Mouse (Mus musculus) MEL (cell line): ENCODE data around the gene Tmem132d. TPM values are rescaled to one million over a fixed set of nuclear protein-coding genes. Genes with fewer than 3 reads are reported as not detected.

ENCODE experiments used
- DNase-seq: peaks from one replicate; pipeline ENCODE4 v3.0.0; 2011; ENCODE audit warnings: low read depth, low spot score
- H3K27ac ChIP-seq: 2 replicates; pipeline ENCODE4 v1.5.1; 2012; ENCODE audit warnings: low read depth, mild to moderate bottlenecking, control low read depth, low read length, moderate library complexity; ENCODE audit not compliant: control insufficient read depth
- H3K27me3 ChIP-seq, 2 experiments: fragments of 150-350 bp in 1 of 2; sonication (generic) in 1 of 2; 2 replicates each; pipeline ENCODE4 v1.6.1; 2012; ENCODE audit warnings: low read length in 2 of 2, mild to moderate bottlenecking in 2 of 2, improper control_type of control experiment in 1 of 2, moderate library complexity in 1 of 2; ENCODE audit not compliant: insufficient read depth in 2 of 2, control insufficient read depth in 1 of 2
- H3K36me3 ChIP-seq, 2 experiments: 2 replicates each; pipeline ENCODE4 v1.6.1; 2012 to 2014; ENCODE audit warnings: low read length in 2 of 2, improper control_type of control experiment in 1 of 2, inconsistent platforms in 1 of 2, mild to moderate bottlenecking in 1 of 2; ENCODE audit not compliant: insufficient read depth in 2 of 2, control insufficient read depth in 1 of 2
- H3K4me1 ChIP-seq, 2 experiments: fragments of 150-350 bp in 1 of 2; sonication (generic) in 1 of 2; 2 replicates each; pipeline ENCODE4 v1.6.1; 2012; ENCODE audit warnings: low read length in 2 of 2, improper control_type of control experiment in 1 of 2, mild to moderate bottlenecking in 1 of 2; ENCODE audit not compliant: insufficient read depth in 2 of 2, control insufficient read depth in 1 of 2
- H3K4me3 ChIP-seq, 2 experiments: fragments of 150-350 bp in 1 of 2; sonication (generic) in 1 of 2; 2 replicates each; pipeline ENCODE4 v1.5.1; 2012; ENCODE audit warnings: low read depth in 2 of 2, low read length in 2 of 2, mild to moderate bottlenecking in 2 of 2, moderate library complexity in 2 of 2, control low read depth in 1 of 2, improper control_type of control experiment in 1 of 2; ENCODE audit not compliant: control insufficient read depth in 1 of 2, insufficient read depth in 1 of 2
- H3K79me2 ChIP-seq: 2 replicates; pipeline ENCODE4 v1.6.1; 2012; ENCODE audit warnings: mild to moderate bottlenecking, low read length, moderate library complexity; ENCODE audit not compliant: control insufficient read depth, poor library complexity, insufficient read depth
- H3K9ac ChIP-seq: 2 replicates; pipeline ENCODE4 v1.6.1; 2012; ENCODE audit warnings: low read depth, mild to moderate bottlenecking, control low read depth, low read length, moderate library complexity; ENCODE audit not compliant: control insufficient read depth, poor library complexity, severe bottlenecking
- H3K9me3 ChIP-seq: fragments of 150-350 bp; sonication (generic); replicated peaks from 2 replicates; pipeline ENCODE4 v1.6.1; 2012; ENCODE audit warnings: mild to moderate bottlenecking, low read length, improper control_type of control experiment, moderate library complexity; ENCODE audit not compliant: insufficient read depth
- CHD1 ChIP-seq: IDR thresholded peaks from 2 replicates; pipeline ENCODE4 v1.6.1; 2012; ENCODE audit warnings: low read depth, mild to moderate bottlenecking, inconsistent platforms, low read length, improper control_type of control experiment
- CHD2 ChIP-seq: IDR thresholded peaks from 2 replicates; pipeline ENCODE4 v1.6.1; 2011; ENCODE audit warnings: low read length, improper control_type of control experiment
- CTCF ChIP-seq, 3 experiments: IDR thresholded peaks in 2 of 3; conservative IDR thresholded peaks in 1 of 3; 2 replicates each; pipeline ENCODE4 v1.5.1; 2011 to 2012; ENCODE audit warnings: low read length in 3 of 3, low read depth in 2 of 3, mild to moderate bottlenecking in 2 of 3, improper control_type of control experiment in 1 of 3, inconsistent platforms in 1 of 3, mixed read lengths in 1 of 3, moderate library complexity in 1 of 3; ENCODE audit not compliant: control insufficient read depth in 1 of 3, insufficient read depth in 1 of 3, poor library complexity in 1 of 3, severe bottlenecking in 1 of 3
- ELF1 ChIP-seq: IDR thresholded peaks from 2 replicates; pipeline ENCODE4 v1.6.1; 2014; ENCODE audit warnings: low read depth, mild to moderate bottlenecking, inconsistent platforms, low read length, improper control_type of control experiment, moderate library complexity
- EP300 ChIP-seq, 2 experiments: IDR thresholded peaks; 2 replicates each; pipeline ENCODE4 v1.6.1; 2011; ENCODE audit warnings: improper control_type of control experiment in 2 of 2, low read length in 2 of 2, low read depth in 1 of 2, mild to moderate bottlenecking in 1 of 2
- GABPA ChIP-seq: IDR thresholded peaks from 2 replicates; pipeline ENCODE4 v1.6.1; 2012; ENCODE audit warnings: low read depth, mild to moderate bottlenecking, inconsistent platforms, low read length, improper control_type of control experiment, moderate library complexity
- GATA1 ChIP-seq: IDR thresholded peaks from 2 replicates; pipeline ENCODE4 v1.6.1; 2011; ENCODE audit warnings: low read depth, low read length, improper control_type of control experiment
- KAT2A ChIP-seq: conservative IDR thresholded peaks from 2 replicates; pipeline ENCODE4 v1.6.1; 2012; ENCODE audit warnings: low read depth, low read length, improper control_type of control experiment, inconsistent platforms
- MAZ ChIP-seq: IDR thresholded peaks from 2 replicates; pipeline ENCODE4 v1.6.1; 2012; ENCODE audit warnings: low read depth, mild to moderate bottlenecking, inconsistent platforms, low read length, improper control_type of control experiment
- MYB ChIP-seq: IDR thresholded peaks from 2 replicates; pipeline ENCODE4 v1.6.1; 2011; ENCODE audit warnings: mild to moderate bottlenecking, low read depth, low read length, improper control_type of control experiment
- MYC ChIP-seq: IDR thresholded peaks from 2 replicates; pipeline ENCODE4 v1.6.1; 2011; ENCODE audit warnings: low read depth, mild to moderate bottlenecking, low read length, improper control_type of control experiment, moderate library complexity
- NELFE ChIP-seq: IDR thresholded peaks from 2 replicates; pipeline ENCODE4 v1.6.1; 2011; ENCODE audit warnings: low read depth, low read length, improper control_type of control experiment
- NRF1 ChIP-seq: IDR thresholded peaks from 2 replicates; pipeline ENCODE4 v1.6.1; 2014; ENCODE audit warnings: low read depth, mild to moderate bottlenecking, inconsistent platforms, low read length, improper control_type of control experiment, moderate library complexity; ENCODE audit not compliant: poor library complexity, insufficient read depth, severe bottlenecking
- POLR2AphosphoS2 ChIP-seq: IDR thresholded peaks from 2 replicates; pipeline ENCODE4 v1.6.1; 2011; ENCODE audit warnings: low read length, improper control_type of control experiment
- POLR2AphosphoS5 ChIP-seq: IDR thresholded peaks from 2 replicates; pipeline ENCODE4 v1.6.1; 2012; ENCODE audit warnings: low read depth, borderline replicate concordance, mild to moderate bottlenecking, inconsistent platforms, low read length, moderate library complexity, mixed read lengths
- RAD21 ChIP-seq: IDR thresholded peaks from 2 replicates; pipeline ENCODE4 v1.6.1; 2011; ENCODE audit warnings: mild to moderate bottlenecking, low read depth, low read length, improper control_type of control experiment
- RCOR1 ChIP-seq: IDR thresholded peaks from 2 replicates; pipeline ENCODE4 v1.6.1; 2012; ENCODE audit warnings: low read depth, mild to moderate bottlenecking, inconsistent platforms, low read length, improper control_type of control experiment
- SIN3A ChIP-seq: IDR thresholded peaks from 2 replicates; pipeline ENCODE4 v1.6.1; 2012; ENCODE audit warnings: low read length, improper control_type of control experiment, inconsistent platforms
- SMC3 ChIP-seq: IDR thresholded peaks from 2 replicates; pipeline ENCODE4 v1.6.1; 2011; ENCODE audit warnings: low read depth, low read length, improper control_type of control experiment
- TAL1 ChIP-seq: IDR thresholded peaks from 2 replicates; pipeline ENCODE4 v1.6.1; 2012; ENCODE audit warnings: mild to moderate bottlenecking, inconsistent platforms, low read length, moderate library complexity, mixed read lengths
- TCF12 ChIP-seq: IDR thresholded peaks from 2 replicates; pipeline ENCODE4 v1.6.1; 2014; ENCODE audit warnings: low read depth, mild to moderate bottlenecking, inconsistent platforms, low read length, improper control_type of control experiment, moderate library complexity
- USF2 ChIP-seq, 2 experiments: IDR thresholded peaks; 2 replicates each; pipeline ENCODE4 v1.6.1; 2011 to 2012; ENCODE audit warnings: improper control_type of control experiment in 2 of 2, low read length in 2 of 2, borderline replicate concordance in 1 of 2, inconsistent platforms in 1 of 2, low read depth in 1 of 2, mild to moderate bottlenecking in 1 of 2; ENCODE audit not compliant: insufficient read depth in 1 of 2
- ZC3H11A ChIP-seq: IDR thresholded peaks from 2 replicates; pipeline ENCODE4 v1.6.1; 2012; ENCODE audit warnings: low read depth, mild to moderate bottlenecking, inconsistent platforms, low read length, improper control_type of control experiment
- ZMIZ1 ChIP-seq: IDR thresholded peaks from 2 replicates; pipeline ENCODE4 v1.6.1; 2012; ENCODE audit warnings: low read depth, mild to moderate bottlenecking, inconsistent platforms, low read length, improper control_type of control experiment, moderate library complexity
- polyA plus RNA-seq, 2 experiments: library from polyadenylated mRNA; stranded (reverse) in 1 of 2; unstranded in 1 of 2; fragments of >175 nt in 1 of 2; fragments of >200 nt in 1 of 2; gene quantifications; 2 replicates each; pipeline versions ENCODE4 v1.2.1 to v1.2.4; 2012; ENCODE audit warnings: low replicate concordance in 2 of 2, low read depth in 1 of 2; ENCODE audit not compliant: insufficient read length in 2 of 2, insufficient read depth in 1 of 2, missing spikeins in 1 of 2
- total RNA-seq: library from RNA; depleted of rRNA; stranded (reverse); fragments of 300-350 nt; gene quantifications from 2 replicates; pipeline ENCODE4 v1.2.3, GENCODE M21; 2012

The Tmem132d gene
- total and polyA plus RNA-seq, 3 experiments: not detected

GRCm38 (mm10) chr5:128102556-128102955 is 330.3 kb downstream of the Tmem132d start:
- Histone ChIP-seq H3K36me3 (no peaks in the 10 kb centered on the region), H3K9ac (no peak overlapping the region), H3K27me3 (no peaks in the 10 kb centered on the region), H3K27ac (no peak overlapping the region), H3K79me2 (no peaks in the 10 kb centered on the region), H3K4me1 (no peaks in the 10 kb centered on the region), H3K4me3 (no peak overlapping the region), H3K9me3 (no peaks in the 10 kb centered on the region)
- DNase-seq: no peak
- TF ChIP-seq RAD21 (no peak), MAZ (no peak), CHD1 (no peak), USF2 (IDR thresholded peaks at IDR 0.05; ENCODE audit: borderline replicate concordance in 1 of 2, insufficient read depth in 1 of 2, low read depth in 1 of 2, low read length in 2 of 2) (no peak), NELFE (no peak), GATA1 (no peak), ELF1 (no peak), NRF1 (no peak), GABPA (no peak)

GRCm38 (mm10) chr5:128100331-128100730 is 332.5 kb downstream of the Tmem132d start:
- DNase-seq: no peak
- H3K4me3 ChIP-seq: no peak overlapping the region
- no peak overlapping the region for H3K9ac ChIP-seq
- H3K36me3 ChIP-seq: no peaks in the 10 kb centered on the region
- no peak overlapping the region for H3K27ac ChIP-seq
- TF ChIP-seq TCF12: no peak
- TF ChIP-seq POLR2AphosphoS5: no peak
- TF ChIP-seq RCOR1: no peak
- TF ChIP-seq, all 39 proteins: peak for 0
- H3K79me2 ChIP-seq: no peaks in the 10 kb centered on the region
- H3K9me3 ChIP-seq: no peaks in the 10 kb centered on the region
- no peaks in the 10 kb centered on the region for H3K4me1 ChIP-seq
- H3K27me3 ChIP-seq: no peaks in the 10 kb centered on the region

DNA sequence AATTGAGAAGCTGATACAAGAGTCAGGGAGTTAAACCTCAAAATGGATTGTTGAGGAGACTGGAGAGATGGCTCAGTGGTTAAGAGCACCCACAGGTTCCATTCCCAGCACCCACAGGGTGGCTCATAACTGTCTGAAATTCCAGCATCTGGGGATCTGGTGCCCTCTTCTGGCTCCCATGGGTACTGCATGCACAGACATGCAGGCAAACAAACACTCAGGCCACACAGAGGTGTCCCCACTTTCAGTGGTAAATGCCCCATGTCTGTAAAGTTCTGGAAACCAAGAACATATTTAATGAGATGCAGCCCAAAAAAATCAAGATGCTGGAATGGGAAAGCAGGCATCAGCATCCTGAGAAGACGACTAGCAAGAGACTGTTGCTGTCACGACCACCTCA is 333.4 kb downstream of the Tmem132d start:
- no peak overlapping the region for H3K27ac ChIP-seq
- no peaks in the 10 kb centered on the region for H3K4me1 ChIP-seq
- no peak overlapping the region for H3K9ac ChIP-seq
- no peak overlapping the region for H3K4me3 ChIP-seq
- H3K79me2 ChIP-seq: no peaks in the 10 kb centered on the region
- H3K27me3 ChIP-seq: no peaks in the 10 kb centered on the region
- H3K36me3 ChIP-seq: no peaks in the 10 kb centered on the region
- DNase-seq: peak; percentile 3
- no peak for TF ChIP-seq MAZ
- no peak for TF ChIP-seq SIN3A
- TF ChIP-seq POLR2AphosphoS2: no peak
- no peak for TF ChIP-seq SMC3
- no peak for TF ChIP-seq KAT2A
- TF ChIP-seq MYC: no peak
- no peak for TF ChIP-seq POLR2AphosphoS5
- TF ChIP-seq EP300 (IDR thresholded peaks at IDR 0.05; ENCODE audit: low read depth in 1 of 2, low read length in 2 of 2): no peak
- no peak for TF ChIP-seq ELF1
- TF ChIP-seq ZMIZ1: no peak
- TF ChIP-seq CTCF (IDR thresholded peaks at IDR 0.05 in 2 of 3, conservative IDR thresholded peaks at IDR 0.05 in 1 of 3; ENCODE audit: control insufficient read depth in 1 of 3, insufficient read depth in 1 of 3, low read depth in 2 of 3, low read length in 3 of 3, poor library complexity in 1 of 3, severe bottlenecking in 1 of 3): peak; percentile 36 to 50 (median 47)
- no peak for TF ChIP-seq CHD2
- TF ChIP-seq RAD21: peak; percentile 32
- TF ChIP-seq MYB: no peak
- no peak for TF ChIP-seq ZC3H11A
- no peak for TF ChIP-seq TAL1
- no peak for TF ChIP-seq NRF1
- H3K9me3 ChIP-seq: no peaks in the 10 kb centered on the region
